Mouse (Mus musculus): ENCODE data around the gene Cep72. TPM values are rescaled to one million over a fixed set of nuclear protein-coding genes. Genes with fewer than 3 reads are reported as not detected.
A peak's percentile ranks its signal among the peaks of the same experiment; 100 is the strongest.
"Not testable (repeated sequence)": the region's sequence is repeated elsewhere in the genome, so short reads cannot be mapped to it uniquely, and the experiment has no call there.

Gene Cep72
- polyA plus RNA-seq, 1 experiment from 2014 or later = 15.2 TPM

- peak; percentile 50; the same call in 1 of the 2 replicates for ATAC-seq
- H3K27me3 ChIP-seq (replicated peaks); H3K9ac ChIP-seq; H3K4me2 ChIP-seq (replicated peaks); H3K36me3 ChIP-seq; H3K4me3 ChIP-seq (replicated peaks); H3K27ac ChIP-seq; H3K4me1 ChIP-seq (replicated peaks); H3K9me3 ChIP-seq: not testable (repeated sequence)
- 73% methylated on average over 1 of the region's 1 CpGs for WGBS
Observed at GRCm38 (mm10) chr13:74071244-74071643, 9.1 kb upstream of the Cep72 start.

- no peaks in the 10 kb centered on the region; the same call in 1 of the 2 replicates for H3K27me3 ChIP-seq (replicated peaks)
- no peaks in the 10 kb centered on the region for H3K9me3 ChIP-seq
- H3K27ac ChIP-seq = no peak overlapping the region
- no peak overlapping the region for H3K4me3 ChIP-seq (replicated peaks)
- no peak for ATAC-seq
- no peaks in the 10 kb centered on the region for H3K36me3 ChIP-seq
- H3K9ac ChIP-seq = no peak overlapping the region
- H3K4me2 ChIP-seq (replicated peaks) = no peak overlapping the region
- no peaks in the 10 kb centered on the region for H3K4me1 ChIP-seq (replicated peaks)
- WGBS = 83% methylated on average over 1 of the region's 1 CpGs
Observed at GRCm38 (mm10) chr13:74066576-74066975, 4.5 kb upstream of the Cep72 start.

DNA sequence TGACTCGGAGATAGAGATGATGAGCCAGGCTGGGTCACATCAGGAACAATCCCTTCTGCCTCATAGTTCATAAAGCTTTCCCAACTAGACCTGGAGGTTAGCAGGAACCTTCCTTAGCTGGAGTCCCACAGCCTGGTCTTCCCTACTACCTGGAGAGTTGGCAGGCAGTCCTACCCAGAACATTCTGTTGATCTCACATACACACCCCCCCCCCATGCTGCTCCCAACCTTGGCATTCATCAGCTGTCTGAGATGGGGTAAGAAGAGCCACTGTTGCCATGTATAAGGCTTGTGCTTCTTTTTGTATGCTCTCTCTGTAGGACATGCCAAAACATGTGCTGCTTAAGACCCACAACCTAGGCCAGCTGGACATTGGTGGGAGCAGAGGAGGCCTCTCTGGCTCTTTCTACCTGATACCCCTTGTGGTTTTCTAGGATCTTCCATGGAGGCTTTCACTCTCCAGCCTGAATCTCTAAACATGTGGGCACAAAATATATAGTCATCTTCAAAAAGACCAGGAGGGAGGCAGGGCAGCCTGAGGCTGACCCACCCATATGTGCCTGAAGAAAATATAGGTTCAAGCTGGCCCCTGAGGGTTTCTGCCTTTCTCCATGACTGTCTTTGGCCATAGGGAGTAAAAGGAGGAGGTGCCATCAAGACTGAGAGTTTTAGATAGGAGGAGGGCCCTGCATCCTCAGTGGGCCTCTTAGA, 1.4 kb upstream of the Cep72 start:
- Histone ChIP-seq H3K4me2 (replicated peaks) (no peak overlapping the region), H3K4me3 (replicated peaks) (no peak overlapping the region), H3K9ac (no peak overlapping the region), H3K4me1 (replicated peaks) (no peaks in the 10 kb centered on the region), H3K36me3 (no peaks in the 10 kb centered on the region), H3K27me3 (replicated peaks) (no peaks in the 10 kb centered on the region; the same call in 1 of the 2 replicates), H3K27ac (no peak overlapping the region), H3K9me3 (no peaks in the 10 kb centered on the region)
- no peak for ATAC-seq
- 79% methylated on average over 1 of the region's 1 CpGs for WGBS

DNA sequence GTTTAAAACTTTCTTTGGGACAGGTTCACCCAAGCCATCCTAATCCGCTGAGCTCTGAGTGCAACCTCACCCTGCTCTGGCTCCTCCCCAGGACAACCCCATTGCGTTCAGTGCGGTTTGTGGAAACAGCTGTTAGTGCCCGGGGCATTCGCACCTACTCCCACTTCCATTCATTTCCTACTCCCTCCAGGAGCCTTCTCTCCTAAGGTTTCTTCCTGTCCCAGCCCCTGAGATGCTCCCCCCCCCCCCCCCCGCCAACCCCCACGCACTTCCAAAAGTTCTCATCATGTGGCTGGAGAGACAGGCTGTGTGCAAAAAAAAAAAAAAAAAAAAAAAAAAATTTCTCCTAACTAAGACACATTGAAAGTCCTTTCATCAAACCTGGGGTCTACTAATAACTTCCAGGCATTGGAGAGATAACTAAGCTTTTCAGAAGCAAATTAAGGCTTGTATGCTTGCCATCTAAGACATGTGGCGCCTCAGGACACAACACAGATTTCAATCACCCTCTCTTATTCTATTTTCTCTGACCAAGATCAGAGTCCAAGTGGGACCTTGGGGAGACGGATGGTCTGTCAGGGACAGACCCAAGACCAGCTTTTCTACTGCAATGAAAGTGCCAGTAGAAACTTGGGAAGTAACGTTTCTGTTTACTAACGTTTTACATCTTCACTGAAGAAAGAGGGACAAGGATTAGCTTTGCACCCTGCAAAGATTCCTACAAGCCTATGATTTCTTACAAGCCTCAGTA, 454 bp upstream of the Cep72 start:
- ATAC-seq = no peak; the same call in 1 of the 2 replicates
- H3K27ac ChIP-seq = no peak overlapping the region
- no peaks in the 10 kb centered on the region; the same call in 1 of the 2 replicates for H3K27me3 ChIP-seq (replicated peaks)
- H3K9ac ChIP-seq = peak overlapping the region; percentile 90; the same call in 1 of the 2 replicates
- 34% methylated on average over 9 of the region's 11 CpGs for WGBS
- no peaks in the 10 kb centered on the region for H3K4me1 ChIP-seq (replicated peaks)
- H3K4me3 ChIP-seq (replicated peaks) = peak overlapping the region; percentile 85
- peak overlapping the region; percentile 77 for H3K4me2 ChIP-seq (replicated peaks)
- H3K36me3 ChIP-seq = peaks cover 5% of the 10 kb centered on the region; the same call in 1 of the 2 replicates
- H3K9me3 ChIP-seq = no peaks in the 10 kb centered on the region

DNA sequence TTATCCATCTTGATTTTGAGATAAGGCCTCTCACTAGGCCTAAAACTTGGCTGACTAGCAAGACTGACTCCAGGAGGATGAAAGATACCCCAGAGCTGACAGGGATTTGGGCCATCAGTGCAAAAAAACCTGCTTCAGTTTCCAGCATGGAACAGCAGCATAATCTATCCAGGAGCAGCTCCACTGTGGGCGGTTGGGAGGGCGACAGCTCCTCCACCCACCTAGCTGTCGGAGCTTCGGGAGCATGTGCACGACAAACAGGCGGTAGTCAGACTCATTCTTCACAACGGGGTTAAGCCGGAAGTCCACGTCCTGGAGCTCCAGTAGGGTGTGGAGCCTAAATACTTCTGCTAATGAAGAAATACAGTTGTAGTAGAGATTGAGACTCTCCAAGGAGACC, 4.0 kb downstream of the Cep72 start:
- Histone ChIP-seq H3K4me1 (replicated peaks) (0 out of 2 replicates have a peak, but pooled peaks cover 2% of the 10 kb centered on the region), H3K9me3 (no peaks in the 10 kb centered on the region), H3K4me2 (replicated peaks) (no peak overlapping the region), H3K27ac (no peak overlapping the region), H3K4me3 (replicated peaks) (no peak overlapping the region), H3K9ac (no peak overlapping the region), H3K36me3 (peaks cover 5% of the 10 kb centered on the region; the same call in 1 of the 2 replicates), H3K27me3 (replicated peaks) (no peaks in the 10 kb centered on the region)
- WGBS = 94% methylated on average over 9 of the region's 9 CpGs
- ATAC-seq = no peak

DNA sequence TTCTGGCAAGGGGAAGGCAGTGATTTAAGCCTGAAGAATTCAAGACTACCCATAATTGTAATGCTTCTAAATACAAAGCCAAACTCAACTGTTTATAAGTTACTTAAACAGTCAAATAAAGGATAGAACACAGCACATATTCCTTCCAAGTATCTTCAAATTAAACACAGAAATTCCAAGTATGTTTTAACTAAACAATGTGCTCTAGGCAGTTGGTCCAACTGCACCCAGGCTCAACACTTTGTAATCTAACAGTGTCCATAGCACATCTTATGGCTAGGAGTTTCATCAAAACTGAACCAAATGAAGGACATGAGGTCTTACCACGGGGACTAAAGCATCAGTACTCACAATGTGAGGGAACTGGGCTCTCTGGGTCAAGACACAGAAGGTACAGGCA, 5.9 kb downstream of the Cep72 start:
- Histone ChIP-seq H3K4me3 (replicated peaks) (no peak overlapping the region), H3K4me1 (replicated peaks) (0 out of 2 replicates have a peak, but pooled peaks cover 2% of the 10 kb centered on the region), H3K36me3 (peaks cover 5% of the 10 kb centered on the region; the same call in 1 of the 2 replicates), H3K4me2 (replicated peaks) (no peak overlapping the region), H3K27ac (peak overlapping the region; percentile 60; the same call in 1 of the 2 replicates), H3K9ac (no peak overlapping the region), H3K9me3 (no peaks in the 10 kb centered on the region), H3K27me3 (replicated peaks) (no peaks in the 10 kb centered on the region)
- WGBS = 65% methylated on average over 1 of the region's 1 CpGs
- no peak for ATAC-seq

- no peak overlapping the region for H3K4me2 ChIP-seq (replicated peaks)
- no peaks in the 10 kb centered on the region for H3K9me3 ChIP-seq
- H3K9ac ChIP-seq = no peak overlapping the region
- H3K4me1 ChIP-seq (replicated peaks) = no peaks in the 10 kb centered on the region
- H3K27ac ChIP-seq = no peak overlapping the region
- ATAC-seq = no peak
- H3K27me3 ChIP-seq (replicated peaks) = no peaks in the 10 kb centered on the region
- H3K36me3 ChIP-seq = no peaks in the 10 kb centered on the region
- no peak overlapping the region for H3K4me3 ChIP-seq (replicated peaks)
- WGBS = 90% methylated on average over 3 of the region's 3 CpGs
Observed at GRCm38 (mm10) chr13:74039926-74040325, 22.2 kb downstream of the Cep72 start.

DNA sequence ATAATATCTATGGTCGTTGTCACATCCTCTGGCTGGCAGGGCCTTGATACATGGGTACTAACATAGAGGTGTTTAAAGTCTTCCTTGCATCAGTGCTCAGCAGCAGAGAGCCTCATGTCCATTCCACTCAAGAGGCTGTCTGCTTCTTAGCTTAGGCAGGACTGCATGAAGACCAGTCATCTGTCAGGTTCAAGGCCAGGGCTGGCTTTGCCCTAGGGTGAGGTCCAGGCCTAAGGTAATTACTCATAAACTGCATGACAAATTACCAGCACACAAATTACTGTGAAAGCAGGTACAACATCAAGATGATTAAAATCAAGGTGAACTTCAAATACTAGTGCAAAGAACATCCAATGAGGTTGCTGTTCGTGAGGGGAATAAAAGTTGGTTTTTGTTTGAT, 26.3 kb downstream of the Cep72 start:
- ATAC-seq = no peak
- Histone ChIP-seq H3K27ac (no peak overlapping the region), H3K4me3 (replicated peaks) (no peak overlapping the region), H3K36me3 (no peaks in the 10 kb centered on the region), H3K27me3 (replicated peaks) (no peaks in the 10 kb centered on the region), H3K9me3 (no peaks in the 10 kb centered on the region), H3K4me1 (replicated peaks) (no peaks in the 10 kb centered on the region), H3K9ac (no peak overlapping the region), H3K4me2 (replicated peaks) (no peak overlapping the region)
- WGBS = 85% methylated on average over 2 of the region's 2 CpGs

- Histone ChIP-seq H3K4me2 (replicated peaks) (no peak overlapping the region), H3K27me3 (replicated peaks) (no peaks in the 10 kb centered on the region), H3K4me3 (replicated peaks) (no peak overlapping the region), H3K9me3 (no peaks in the 10 kb centered on the region), H3K9ac (no peak overlapping the region), H3K27ac (no peak overlapping the region), H3K4me1 (replicated peaks) (no peaks in the 10 kb centered on the region), H3K36me3 (no peaks in the 10 kb centered on the region)
- 70% methylated on average over 2 of the region's 2 CpGs for WGBS
- ATAC-seq = no peak
Observed at GRCm38 (mm10) chr13:74034756-74035155, 27.3 kb downstream of the Cep72 start.

GRCm38 (mm10) chr13:74031133-74031532, 31.0 kb downstream of the Cep72 start:
- H3K27me3 ChIP-seq (replicated peaks) = no peaks in the 10 kb centered on the region
- no peak overlapping the region for H3K4me2 ChIP-seq (replicated peaks)
- no peak for ATAC-seq
- 82% methylated on average over 8 of the region's 8 CpGs for WGBS
- H3K4me3 ChIP-seq (replicated peaks) = no peak overlapping the region
- H3K36me3 ChIP-seq = no peaks in the 10 kb centered on the region
- no peak overlapping the region for H3K27ac ChIP-seq
- H3K9ac ChIP-seq = no peak overlapping the region
- no peaks in the 10 kb centered on the region for H3K9me3 ChIP-seq
- H3K4me1 ChIP-seq (replicated peaks) = no peaks in the 10 kb centered on the region

- 85% methylated on average over 7 of the region's 7 CpGs for WGBS
- ATAC-seq = no peak
- no peak overlapping the region for H3K27ac ChIP-seq
- H3K27me3 ChIP-seq (replicated peaks) = no peaks in the 10 kb centered on the region
- no peak overlapping the region for H3K4me2 ChIP-seq (replicated peaks)
- H3K4me1 ChIP-seq (replicated peaks) = no peaks in the 10 kb centered on the region
- no peaks in the 10 kb centered on the region for H3K36me3 ChIP-seq
- no peak overlapping the region for H3K4me3 ChIP-seq (replicated peaks)
- H3K9me3 ChIP-seq = no peaks in the 10 kb centered on the region
- H3K9ac ChIP-seq = no peak overlapping the region
Observed at GRCm38 (mm10) chr13:74030691-74031090, 31.4 kb downstream of the Cep72 start.

DNA sequence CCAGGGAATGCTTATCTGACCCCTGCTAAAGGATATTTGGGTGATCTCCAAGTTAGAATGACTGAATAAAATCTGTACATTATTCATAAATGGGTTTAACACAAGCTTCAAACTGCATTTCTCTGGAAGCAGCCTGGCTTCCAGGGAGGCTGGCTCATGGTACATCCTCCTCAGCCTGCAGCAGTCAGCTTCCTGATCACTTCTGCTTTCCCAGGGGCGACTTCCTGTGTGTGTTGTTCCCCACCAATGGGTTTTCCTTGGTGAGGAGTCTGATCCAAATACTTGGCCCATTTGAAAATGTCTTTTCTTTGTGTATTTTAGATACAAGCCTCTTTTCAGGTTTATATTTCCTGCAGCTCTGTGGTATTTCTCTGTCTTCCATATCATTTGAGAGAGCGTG, 33.1 kb downstream of the Cep72 start:
- no peak for ATAC-seq
- Histone ChIP-seq H3K36me3 (no peaks in the 10 kb centered on the region), H3K27me3 (replicated peaks) (no peaks in the 10 kb centered on the region), H3K4me1 (replicated peaks) (peaks cover 3% of the 10 kb centered on the region; the same call in 1 of the 2 replicates), H3K4me2 (replicated peaks) (no peak overlapping the region), H3K27ac (no peak overlapping the region), H3K4me3 (replicated peaks) (no peak overlapping the region), H3K9ac (no peak overlapping the region), H3K9me3 (no peaks in the 10 kb centered on the region)
- WGBS = 79% methylated on average over 2 of the region's 2 CpGs
